Mouse (Mus musculus) kidney, postnatal 4 days (tissue): ENCODE results near the gene Zmym4.
"Not testable (repeated sequence)": the region's sequence is repeated elsewhere in the genome, so short reads cannot be mapped to it uniquely, and the experiment has no call there.

ENCODE experiments used
- DNase-seq, 2 experiments: peaks; one replicate each; pipeline ENCODE4 v3.0.0; 2021; ENCODE audit warnings: mixed read lengths in 2 of 2

Zmym4 gene

DNA sequence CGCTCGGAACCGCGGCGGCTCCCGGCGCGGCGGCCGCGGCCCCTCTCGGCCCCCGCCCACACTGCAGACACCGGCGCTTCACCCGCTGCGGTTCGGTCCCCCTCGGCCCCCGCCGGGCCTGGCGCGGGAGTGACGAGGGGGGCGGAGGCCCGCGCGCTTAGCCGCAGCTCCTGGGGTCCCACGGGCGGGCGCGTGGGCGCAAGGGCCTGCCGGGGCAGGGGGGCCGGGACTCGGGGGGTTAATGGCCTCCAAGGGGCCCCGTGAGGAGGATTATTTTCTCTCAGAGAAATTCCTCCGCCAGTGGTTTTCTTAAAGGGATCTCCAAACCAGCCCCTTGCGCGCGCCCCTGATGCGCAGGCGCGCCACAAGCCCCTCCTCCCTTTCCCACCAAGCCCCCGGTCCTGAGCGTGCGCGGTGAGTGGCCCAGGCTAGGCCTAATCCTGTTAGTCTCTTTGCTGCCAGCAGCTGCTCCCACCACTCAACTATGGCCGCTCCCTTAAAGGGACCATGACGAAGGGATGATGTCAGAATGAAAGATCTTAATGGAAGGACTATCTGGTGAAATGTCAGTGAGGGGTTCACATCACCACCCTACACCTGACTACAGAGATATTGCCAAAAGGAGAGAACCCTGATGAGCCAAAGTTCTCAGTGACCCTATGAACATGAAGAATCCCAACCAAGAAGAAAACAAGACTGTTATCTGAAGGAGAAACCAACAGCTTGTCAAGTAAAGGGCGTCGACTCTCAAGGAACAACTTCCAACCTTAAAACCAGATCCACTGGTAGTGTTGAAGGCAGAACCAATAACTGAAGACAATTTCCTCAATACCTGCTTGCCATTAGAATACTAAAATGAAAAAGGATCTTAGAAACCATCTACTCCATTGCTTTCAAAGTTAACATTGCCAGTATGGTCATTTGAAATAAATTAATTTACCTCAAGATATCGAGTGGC is at the start of gene Zmym4:
Gene Zmym4, minus strand, starts transcription at position 272 of the 958 bp plus-strand sequence.
- peak; percentile 95 to 98 for DNase-seq

DNA sequence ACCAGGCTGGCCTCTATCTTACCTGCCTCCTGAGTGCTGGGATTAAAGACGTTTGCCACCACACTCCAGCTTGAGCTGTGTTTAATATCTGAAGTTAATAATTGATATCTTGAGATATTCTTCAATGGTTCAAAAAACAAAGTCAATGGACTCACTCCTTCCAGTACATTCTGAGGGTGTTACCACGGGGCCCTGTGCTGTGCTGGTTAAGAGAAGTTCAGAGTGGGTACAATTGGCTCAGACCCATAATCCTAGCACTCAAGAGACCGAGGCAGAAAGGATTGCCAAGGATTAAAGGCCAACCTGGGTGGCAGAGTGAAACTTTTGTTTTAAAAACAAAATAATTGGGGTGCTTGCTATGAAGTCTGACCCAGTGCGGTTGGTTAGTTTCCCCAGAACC is 48.4 kb upstream of the Zmym4 start:
- DNase-seq, result no peak

DNA sequence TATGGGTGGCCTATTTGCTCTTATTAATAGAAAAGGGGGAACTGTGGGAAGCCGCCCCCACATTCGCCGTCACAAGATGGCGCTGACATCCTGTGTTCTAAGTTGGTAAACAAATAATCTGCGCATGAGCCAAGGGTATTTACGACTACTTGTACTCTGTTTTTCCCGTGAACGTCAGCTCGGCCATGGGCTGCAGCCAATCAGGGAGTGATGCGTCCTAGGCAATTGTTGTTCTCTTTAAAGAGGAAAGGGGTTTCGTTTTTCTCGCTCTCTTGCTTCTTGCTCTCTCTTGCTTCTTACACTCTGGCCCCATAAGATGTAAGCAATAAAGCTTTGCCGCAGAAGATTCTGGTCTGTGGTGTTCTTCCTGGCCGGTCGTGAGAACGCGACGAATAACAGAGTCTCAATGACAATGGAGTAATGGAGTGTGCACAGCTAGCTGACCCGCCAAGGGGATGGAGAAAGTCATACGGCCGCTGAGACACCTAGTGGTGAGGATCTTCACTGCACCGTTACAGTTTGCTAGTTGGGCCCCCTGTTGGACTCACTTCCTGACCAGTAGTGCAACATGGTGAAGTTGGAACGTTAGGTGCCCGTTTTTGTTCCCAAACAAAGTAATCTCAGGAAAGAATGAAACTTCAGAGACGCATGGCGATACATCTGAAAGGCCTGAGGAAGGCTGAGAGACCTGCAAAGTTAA is 47.5 kb upstream of the Zmym4 start:
- DNase-seq, result peak; percentile 90 to 93

DNA sequence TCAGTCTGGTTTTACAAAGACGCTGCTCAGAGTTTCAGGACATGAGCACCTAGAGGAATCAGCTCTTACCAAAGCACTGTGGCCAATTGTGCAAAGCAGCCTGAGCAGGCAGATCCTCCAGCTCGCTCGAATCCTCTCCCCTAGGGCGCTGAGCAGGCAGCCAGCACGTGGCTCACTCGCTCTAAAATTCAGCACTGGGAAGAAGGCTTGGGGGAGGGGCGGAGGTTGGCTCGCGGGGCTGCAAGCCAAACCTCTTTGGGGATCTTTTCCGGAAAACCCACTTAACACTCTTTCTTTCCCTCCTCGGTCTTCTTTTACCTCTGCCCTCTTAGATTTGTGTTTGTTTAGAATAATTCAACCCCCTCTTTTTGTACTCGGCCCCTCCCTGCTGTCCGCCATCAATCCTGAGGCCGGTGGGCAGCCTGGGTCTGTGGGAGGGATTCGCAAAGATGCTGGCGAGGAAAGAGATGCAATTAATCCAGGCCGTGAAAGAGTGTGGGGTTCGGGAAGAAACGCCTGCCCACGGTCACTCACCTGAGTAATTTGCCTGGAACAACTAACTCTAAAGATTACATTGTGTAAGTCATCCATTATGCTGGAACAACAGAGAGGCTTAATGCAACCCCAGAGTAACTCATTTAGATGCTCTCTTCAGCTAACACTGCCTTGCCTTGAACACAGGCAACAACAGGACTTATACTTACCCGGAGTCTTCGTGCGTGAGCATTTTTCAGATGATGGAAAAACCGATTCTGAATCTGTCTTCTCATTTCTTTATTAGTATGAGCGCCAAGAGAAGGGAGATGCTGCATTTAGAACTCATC is 37.4 kb upstream of the Zmym4 start:
- DNase-seq, result peak; percentile 75 to 80

DNA sequence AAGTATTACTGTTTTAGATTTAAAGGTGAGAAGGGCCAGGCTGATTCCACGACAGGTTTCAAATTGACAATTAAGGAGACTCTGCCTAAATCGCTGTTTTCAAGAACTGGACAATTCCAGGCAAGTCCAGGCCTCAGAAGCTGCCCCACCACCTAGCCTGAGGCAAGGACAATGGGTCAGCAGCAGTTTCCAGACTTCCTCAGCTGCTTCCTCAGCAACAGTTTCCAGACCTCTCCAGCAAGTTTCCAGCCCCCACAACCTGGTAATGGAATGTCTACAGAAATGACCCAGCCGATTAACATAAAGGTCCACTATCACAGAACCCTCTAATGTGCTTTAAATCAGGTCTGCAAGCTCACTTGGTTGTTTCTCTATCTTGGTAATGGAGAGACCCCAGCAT is 36.4 kb upstream of the Zmym4 start:
- no peak for DNase-seq

DNA sequence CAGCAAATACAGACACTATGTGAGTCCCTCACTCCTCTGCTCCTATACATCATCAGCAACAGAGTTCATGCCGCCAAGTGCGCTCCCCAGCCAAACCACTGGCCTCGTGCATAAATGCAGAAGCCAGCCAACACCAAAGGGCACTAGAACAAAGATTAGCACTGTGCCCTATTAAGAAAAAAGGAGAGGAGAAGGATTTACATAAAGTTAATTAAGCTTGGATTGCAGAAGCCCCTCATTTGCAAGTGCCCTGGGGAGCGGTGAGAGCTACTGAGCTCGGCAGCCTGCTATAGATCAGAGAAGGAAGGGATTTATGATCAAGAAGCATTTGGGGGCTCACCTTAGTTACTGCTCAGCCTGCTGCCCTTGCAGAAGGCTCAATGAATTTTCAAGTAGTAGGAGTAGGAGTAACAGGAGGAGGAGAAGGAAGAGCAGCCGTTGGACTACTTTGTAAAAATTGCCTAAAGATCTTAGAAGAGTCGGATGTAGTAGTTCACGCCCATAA is 32.7 kb upstream of the Zmym4 start:
- no peak for DNase-seq

DNA sequence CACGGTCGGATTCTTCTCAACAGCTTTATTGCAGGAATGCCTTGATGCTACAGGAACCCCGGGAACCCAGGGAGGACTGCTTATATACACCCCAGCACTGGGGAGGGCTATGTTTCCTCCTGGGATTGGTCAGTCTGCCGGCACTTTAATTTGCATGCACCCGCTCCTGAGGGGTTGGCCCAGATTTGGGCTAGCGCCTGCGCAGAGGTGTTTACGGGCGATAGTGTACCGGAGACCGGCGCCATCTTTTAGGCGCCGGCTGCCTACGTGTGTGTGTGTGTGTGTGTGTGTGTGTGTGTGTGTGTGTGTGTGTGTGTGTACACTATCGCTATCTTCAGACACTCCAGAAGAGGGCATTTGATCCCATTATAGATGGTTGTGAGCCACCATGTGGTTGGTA is 31.4 kb upstream of the Zmym4 start:
- DNase-seq, result not testable (repeated sequence)

DNA sequence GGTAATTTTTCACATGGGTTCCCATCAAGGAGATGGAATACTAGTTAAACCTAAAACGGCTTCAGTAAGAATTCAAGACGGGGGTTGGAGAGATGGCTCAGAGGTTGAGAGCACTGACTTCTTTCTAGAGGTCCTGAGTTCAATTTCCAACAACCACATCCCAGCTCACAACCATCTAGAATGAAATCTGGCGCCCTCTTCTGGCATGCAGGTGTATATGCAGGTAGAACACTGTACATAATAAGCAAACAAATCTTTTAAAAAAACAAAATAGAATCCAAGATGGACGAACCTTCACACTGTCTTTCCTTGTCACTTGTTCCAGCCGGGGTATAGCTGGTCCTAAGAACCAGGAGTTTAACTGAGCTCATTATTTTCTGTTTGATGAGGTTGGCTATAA is 24.4 kb upstream of the Zmym4 start:
- no peak for DNase-seq

DNA sequence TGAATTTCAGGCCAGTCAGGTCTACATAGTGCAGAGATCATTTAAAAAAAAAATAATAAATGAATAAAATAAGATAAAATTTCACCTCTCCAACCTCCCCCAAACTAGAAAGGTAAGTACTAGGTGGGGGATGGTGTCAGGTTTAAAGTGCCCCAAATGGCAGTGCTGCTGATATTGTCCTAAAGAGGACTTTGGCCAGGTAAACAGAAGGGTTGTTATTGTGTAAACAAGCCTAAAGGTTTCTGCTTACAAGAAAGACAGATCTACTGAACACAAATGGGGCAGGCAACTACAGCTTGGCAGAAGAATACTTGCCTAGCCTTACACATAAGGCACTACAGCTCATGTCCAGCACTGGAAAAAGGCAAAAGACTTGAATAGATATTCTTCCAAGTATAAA is 22.6 kb upstream of the Zmym4 start:
- DNase-seq, result no peak

DNA sequence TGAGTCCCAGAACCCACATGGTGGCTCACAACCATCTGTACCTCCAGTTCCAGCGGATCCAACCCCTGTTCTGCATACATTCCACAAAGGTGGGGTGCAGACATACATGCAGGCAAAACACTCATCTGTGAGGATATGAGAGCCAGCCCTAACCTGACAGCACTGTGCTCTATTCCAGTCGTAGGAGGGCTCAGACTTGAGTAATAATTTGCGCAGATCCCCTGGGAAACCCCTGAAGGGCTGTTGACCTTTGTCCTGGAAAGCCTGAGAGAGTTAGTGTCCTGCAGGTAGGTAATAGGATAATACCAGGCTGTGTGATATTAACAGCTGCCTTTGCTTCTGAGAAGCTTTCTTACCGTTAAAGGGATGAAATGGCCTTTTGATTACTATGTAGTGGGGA is 20.6 kb upstream of the Zmym4 start:
- peak in 1 of 2 experiments; percentile 10 for DNase-seq

DNA sequence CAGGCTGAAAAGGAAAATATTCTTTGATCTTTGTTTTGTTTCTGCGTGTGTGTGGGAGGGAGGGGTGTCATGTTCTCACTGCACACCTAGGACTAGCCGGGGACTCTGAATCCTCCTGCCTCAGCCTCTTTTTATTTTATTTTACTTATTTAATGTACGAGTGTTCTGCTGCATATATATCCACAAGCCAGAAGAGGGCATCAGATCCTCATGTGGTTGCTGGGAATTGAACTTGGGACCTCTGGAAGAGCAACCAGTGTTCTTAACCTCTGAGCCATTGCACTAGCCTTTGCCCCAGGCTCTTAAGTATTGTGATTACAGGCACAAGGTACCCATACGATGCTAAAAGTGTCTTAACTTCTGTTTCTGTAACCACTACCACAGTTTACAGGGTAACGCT is 18.8 kb upstream of the Zmym4 start:
- DNase-seq, result no peak

DNA sequence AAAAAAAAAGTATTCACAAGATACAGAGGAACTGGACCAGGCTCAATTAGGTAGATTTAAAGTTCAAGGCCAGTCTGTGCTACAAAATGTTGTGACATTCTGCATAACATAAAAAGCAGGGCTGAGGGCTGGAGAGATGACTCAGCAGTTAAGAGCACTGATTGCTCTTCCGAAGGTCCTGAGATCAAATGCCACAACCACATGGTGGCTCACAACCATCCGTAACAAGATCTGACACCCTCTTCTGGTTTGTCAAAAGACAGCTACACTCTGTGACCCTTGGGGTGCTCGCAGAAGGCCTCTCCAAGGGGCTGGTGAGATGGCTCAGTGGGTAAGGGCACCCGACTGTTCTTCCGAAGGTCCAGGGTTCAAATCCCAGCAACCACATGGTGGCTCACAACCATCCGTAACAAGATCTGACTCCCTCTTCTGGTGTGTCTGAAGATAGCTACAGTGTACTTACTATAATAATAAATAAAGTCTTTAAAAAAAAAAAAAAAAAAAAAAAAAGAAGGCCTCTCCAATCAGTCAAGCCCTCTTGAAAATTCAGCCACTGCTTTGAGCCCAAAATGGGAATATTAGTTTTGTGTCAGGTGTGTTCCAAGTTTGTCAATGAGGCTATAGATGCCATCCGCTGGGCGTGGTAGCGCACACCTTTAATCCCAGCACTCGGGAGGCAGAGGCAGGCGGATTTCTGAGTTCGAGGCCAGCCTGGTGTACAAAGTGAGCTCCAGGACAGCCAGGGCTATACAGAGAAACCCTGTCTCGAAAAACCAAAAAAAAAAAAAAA is 16.0 kb upstream of the Zmym4 start:
- DNase-seq, result not testable (repeated sequence)

DNA sequence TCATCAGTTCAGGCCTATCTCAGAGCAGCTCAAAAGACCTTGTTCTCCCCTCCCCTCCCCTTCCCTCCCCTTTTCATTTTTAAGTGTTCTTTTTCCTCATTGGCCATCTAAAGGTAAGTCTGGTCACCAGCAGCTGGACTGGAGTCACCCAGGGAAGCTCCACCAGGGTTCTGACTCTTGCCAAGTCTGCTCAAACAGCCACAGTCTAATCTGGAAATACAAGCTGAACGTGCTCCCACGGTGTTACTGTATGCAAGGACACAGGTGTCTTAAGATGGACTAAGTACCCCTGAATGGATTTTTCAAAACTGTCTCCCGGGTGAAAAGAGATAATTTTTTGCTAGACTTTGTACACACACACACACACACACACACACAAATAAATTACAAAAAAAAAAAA is 15.4 kb upstream of the Zmym4 start:
- DNase-seq, result no peak

DNA sequence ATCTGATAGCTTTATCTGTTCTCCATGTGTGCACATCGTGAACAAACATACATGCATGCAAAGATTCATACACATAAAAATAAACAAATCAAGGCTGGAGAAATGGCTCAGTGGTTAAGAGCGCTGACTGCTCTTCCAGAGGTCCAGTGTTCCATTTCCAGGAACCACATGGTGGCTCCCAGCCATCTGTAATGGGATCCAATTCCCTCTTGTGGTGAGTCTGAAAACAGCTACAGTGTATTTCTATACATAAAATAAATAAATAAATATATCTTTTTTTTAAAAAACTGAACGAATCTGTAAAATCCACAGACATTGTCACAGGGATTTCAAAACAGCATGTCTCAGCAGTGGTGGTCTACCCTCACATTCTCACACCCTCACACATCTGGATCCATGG is 10.8 kb upstream of the Zmym4 start:
- DNase-seq, result no peak

DNA sequence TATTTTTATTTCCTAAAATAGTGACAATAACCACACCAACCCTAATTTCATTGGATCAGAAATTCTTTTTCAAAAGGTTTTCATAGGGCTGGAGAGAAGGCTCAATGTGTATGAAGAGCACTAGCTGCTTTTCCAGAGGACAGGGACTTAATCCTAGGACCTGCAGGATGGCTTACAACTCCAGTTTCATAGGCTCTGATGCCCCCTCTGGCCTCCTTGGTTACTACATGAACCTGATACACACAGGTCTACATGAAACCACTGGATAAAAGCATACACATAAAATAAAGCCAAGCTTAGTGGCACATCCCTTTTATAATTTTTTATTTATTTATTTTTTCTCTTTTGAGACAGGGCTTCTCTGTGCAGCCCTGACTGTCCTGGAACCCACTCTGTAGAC is 9.5 kb upstream of the Zmym4 start:
- DNase-seq, result peak; percentile 50 to 63

DNA sequence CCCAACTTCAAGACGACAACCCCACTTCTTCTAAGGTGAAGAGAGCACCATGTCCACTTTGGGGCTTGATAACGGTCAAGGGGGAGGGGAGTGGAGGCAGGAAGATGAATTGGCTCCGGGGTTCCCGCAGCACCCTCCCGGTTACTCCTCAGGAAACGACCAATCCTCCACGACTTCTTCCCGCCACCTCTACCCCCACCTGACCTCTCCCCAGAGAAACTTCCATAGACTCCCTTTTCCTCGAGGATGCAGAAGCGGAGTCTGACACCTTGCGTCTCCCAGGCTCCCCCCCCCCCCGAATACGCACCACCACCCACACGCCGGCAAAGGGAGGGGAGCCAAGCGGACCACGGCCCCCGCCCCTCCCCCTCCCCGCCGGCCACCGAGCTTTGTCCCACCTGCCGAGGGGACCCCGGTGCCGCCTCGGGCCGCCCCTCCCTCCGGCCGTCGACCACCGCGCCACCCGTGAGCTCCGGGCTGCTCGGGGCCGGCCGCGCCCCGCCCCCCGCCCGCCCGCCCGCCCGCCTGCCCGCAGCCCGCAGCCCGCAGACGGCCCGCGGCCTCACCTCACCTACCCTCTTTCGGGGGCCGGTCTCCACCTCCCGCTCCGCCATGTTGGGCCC is 583 bp downstream of the Zmym4 start:
- DNase-seq, result peak; percentile 34 to 54

DNA sequence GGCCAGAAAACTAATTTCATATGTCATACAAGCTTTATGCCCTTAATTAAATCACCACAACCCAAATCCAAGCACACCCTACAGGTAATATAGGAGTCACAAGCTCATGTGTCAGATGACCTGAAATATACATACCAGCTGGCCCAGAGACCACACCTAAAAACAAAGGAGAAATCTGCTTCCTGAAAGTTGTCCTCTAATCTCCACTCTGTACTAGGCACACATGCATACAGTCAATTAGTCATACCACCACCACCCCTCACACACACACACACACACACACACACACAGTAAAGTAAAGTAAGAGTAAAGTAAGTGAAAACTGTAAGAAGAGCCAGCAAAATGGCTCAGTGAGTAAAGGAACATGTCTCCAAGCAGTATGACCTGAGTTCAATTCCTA is 9.3 kb downstream of the Zmym4 start:
- no peak for DNase-seq

DNA sequence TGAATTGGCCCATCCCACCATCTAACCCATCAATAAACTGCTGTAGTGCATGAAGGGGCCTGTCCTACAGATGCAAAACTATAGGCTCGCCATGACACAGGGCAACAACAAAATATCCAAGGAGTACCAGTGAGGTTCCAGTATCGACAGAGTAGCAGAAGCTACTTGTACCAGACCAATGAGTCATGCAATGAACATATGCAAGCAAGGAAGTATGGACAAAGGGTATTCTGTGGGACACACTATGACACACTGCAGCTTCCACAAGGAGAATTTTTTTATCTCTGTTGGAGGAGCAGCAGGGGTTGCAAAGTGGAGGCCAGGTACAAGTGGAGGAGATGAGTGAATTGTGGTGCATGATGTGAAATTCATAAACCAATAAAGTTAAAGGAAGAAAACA is 9.7 kb downstream of the Zmym4 start:
- no peak for DNase-seq

DNA sequence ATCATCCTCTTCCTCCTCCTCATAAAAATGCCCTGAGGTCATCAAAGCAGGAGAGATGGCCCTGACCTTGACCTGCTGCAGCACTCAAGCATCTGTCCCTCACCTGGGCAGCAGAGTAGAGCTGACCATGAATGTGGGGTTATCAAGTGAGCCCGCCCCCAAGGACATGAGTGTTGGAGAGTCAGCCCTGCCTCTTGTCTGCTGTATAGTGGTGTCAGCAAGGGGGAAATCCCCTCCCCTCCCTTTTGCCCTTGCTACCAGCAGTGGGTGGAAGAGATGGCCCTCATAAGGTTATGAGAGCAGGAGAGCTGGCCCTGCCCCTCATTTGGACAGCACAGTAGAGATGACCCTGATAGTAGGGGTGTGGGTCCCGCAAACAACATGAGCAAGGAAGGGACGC is 10.5 kb downstream of the Zmym4 start:
- no peak for DNase-seq

DNA sequence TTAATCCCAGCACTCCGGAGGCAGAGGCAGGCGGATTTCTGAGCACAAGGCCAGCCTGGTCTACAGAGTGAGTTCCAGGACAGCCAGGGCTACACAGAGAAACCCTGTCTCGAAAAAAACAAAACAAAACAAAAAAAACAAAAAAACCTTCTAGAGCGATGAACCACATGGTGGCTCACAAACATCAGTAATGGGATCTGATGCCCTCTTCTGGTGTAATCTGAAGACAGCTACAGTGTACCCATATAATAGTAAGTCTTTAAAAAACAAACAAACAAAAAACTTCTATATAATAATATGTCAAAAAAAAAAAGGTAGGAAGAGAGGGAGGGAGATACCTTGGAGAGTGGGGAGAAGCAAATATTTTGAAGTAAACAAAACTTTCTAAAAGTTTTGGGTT is 17.1 kb downstream of the Zmym4 start:
- DNase-seq, result not testable (repeated sequence)

DNA sequence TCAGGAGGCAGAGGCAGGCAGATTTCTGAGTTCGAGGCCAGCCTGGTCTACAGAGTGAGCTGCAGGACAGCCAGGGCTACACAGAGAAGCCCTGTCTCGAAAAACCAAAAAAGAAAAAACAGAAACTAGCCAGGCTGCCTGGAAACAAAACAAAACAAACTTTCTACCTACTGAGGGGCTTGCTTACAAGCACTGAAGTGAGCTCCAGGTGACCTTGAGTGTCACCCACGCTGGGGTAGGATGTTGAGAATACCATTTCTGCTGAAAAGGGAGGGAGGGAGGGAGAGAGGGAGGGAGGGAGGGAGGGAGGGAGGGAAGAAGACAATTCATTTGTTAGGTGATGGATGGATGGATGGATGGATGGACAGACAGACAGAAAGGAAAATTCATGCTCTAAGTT is 24.5 kb downstream of the Zmym4 start:
- no peak for DNase-seq

DNA sequence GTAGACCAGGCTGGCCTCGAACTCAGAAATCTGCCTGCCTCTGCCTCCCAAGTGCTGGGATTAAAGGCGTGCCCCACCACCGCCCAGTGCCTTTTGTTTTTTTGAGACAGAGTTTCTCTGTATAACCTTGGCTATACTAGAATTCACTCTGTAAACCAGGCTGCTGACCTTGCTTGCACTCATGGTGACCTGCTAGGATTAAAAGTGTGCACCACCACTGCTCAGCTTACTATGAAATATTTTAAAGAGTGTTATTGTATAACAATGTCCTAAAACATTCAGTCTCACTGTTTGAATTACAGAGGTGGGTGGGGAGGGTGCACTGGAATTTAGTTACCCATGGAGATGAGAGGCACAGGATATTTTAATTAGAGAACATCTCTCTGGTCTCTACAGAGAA is 25.1 kb downstream of the Zmym4 start:
- no peak for DNase-seq
